Mouse (Mus musculus) heart, adult 9 months (tissue): ENCODE measurements around the gene Olfr554.
"Not testable (repeated sequence)": the region's sequence is repeated elsewhere in the genome, so short reads cannot be mapped to it uniquely, and the experiment has no call there.

ENCODE experiments used
- DNase-seq, 2 experiments: peaks; one replicate each; pipeline ENCODE4 v3.0.0; 2022; ENCODE audit warnings: low spot score in 2 of 2

Olfr554 gene

DNA sequence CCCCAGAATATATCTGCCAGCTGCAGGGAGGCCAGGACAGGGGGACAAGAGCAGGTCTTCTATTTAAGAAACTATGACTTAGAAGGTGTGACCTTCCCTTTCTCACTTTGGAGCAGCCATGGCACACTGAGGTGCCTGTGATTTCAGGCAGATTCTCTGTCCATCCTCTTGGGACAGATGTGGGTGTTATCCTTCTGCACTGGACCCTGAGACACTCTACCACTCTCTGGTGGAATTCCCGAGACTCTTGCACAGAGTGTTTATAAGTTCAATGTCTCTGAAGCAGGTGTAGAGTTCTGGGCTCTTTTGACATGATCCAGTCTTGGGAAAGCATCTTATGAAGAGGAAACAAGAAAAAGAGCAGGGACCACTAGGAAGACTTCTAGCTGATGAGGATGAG, at the start of gene Olfr554:
Gene Olfr554 (plus strand): TSS at position 301 of the 400 bp plus-strand sequence.
- no peak for DNase-seq

DNA sequence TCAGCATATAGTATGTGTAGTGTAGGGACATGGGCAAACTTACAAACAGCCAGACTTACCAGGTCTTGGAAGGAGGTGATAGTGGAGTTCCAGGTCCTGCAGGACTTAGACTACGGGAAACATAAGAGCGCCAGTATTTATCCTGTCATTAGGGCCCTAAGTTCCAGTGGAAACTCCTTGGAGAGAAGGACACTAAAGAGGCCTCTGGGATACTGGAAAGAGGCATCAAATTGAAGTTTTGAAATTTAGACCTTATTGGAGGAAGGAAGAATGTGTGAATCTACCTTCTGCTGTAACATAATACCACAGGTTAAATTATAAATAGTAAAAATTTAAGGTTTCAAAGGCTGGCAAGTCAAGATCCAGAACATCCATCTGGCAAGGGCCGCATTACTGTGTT, 46.4 kb upstream of the Olfr554 start, which contains the start of gene Olfr551:
Gene Olfr551 (minus strand): TSS at position 101 of the 400 bp plus-strand sequence.
- no peak for DNase-seq

GRCm38 (mm10) chr7:102597378-102598031, 40.7 kb upstream of the Olfr554 start, which contains the start of gene Olfr552:
TSS of gene Olfr552 (plus strand) at chr7:102597770.
- no peak for DNase-seq

- no peak for DNase-seq
Observed at GRCm38 (mm10) chr7:102618118-102618517, 20.1 kb upstream of the Olfr554 start, which contains the start of gene Olfr553. TSS of gene Olfr553 (minus strand) at chr7:102618218.

DNA sequence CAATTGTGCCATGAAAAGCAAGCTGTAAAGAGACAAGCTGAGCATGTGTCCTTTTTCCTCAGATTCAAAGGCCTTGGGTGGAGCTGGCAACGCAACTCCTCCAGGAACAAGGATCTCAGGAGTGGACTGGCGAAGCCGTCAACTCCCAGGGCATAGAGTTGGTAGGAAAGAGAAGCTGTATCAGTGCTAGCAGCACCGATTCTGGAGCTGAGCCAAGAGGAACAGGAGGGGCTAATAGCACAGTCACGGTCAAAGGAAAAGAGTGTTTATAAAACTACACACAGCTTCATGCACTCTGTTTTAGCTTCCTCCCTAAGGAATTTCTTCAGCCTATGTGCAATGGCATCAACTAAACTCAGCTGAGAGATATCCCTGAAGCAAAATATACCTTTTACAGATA, 18.6 kb upstream of the Olfr554 start:
- peak; percentile 12 to 13 for DNase-seq

DNA sequence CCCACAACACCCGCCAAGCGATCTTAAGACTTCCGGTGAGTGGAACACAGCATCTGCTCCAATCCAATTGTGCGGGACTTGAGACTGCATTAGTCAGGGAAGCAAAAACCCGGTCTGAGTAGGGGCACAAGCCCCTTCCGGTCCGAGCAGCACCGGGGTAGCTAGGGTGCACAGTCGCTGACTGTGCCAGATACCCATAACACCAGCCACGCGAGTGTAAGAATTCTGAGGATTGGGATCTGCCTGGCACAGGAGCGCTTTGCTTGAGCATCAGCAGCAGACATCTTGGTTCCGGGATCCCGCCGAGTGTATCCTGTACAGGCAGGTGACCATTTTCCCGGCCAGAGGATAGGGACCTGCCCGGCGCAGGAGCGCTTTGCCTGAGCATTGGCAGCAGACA, 17.9 kb upstream of the Olfr554 start:
- not testable (repeated sequence) for DNase-seq

DNA sequence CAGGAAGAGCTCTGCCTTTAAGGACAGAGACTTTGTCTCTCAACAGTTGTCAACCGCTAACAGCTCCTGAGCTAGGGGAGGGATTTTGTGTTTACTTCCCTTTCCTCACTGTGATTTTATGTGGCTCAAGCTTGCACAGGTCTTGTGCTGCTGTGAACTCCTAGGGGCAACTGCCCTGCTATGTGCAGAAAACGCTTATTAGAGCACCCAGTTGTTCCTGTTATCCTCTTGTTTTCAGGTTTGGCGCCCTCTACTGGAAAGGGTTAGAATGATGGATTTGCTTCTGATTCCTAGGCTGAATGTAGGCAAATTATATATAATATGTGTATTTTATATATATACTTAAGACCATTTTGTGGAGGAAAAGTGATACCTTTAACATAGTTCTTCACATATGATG, 1.6 kb upstream of the Olfr554 start:
- peak in 1 of 2 experiments; percentile 38 for DNase-seq

DNA sequence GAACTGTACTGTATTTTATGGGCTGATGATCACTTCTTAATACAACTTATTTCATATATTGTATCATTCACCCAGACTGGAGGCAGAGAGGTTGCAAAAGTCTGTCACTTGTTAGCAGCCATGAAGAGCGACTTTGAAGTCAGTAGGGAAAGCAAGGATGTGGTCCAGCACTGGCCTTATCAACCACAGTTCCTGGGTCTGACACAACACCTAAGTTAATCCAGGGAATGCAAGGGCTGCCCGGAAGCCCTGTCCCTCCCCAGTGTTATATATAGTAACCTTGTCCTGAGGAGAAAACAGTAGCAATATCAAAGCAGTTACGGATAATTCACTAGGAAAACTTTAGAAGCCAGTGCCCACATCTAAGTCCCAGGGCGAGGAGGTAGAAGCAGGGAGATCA, 6.7 kb downstream of the Olfr554 start:
- DNase-seq: not testable (repeated sequence)

DNA sequence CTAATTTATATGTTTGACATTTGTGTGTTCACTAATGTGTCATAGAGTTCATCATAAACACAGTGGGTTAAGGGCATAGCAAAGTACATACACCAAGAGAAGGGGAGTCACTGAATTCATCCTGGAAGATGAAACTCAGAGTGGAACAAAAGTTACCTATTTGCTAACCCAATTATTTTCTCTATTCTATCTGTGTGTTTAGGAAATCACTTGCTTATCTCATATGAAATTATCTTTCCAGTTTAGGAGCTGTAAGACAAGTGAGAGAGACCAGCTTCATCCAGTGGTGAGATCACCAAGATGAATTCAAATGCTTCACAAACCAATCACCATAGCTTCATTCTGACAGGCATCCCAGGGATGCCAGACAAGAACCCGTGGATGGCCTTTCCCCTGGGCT, 20.3 kb downstream of the Olfr554 start, which contains the start of gene Olfr555:
Gene Olfr555 (plus strand): TSS at position 301 of the 400 bp plus-strand sequence.
- DNase-seq: no peak

DNA sequence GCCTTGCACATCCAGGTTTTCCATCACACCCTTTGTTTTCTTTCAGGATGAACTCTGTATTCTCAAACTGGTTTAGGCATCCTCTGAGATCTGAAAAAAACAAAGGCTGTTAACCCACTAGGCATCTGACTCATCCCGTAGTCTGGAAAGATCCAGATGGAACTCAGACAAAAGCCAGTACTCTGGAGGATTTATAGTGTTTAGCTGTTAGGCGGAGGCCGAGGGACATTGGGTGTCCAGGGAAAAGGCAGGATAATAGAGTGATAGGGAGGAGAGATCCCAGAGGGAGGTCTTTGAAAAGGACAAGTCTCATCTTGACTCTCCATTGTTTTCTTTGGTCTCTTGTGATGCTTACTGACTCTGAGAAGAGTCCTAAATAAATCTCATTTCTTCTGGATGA, 26.4 kb downstream of the Olfr554 start, which contains the start of gene Olfr556:
Gene Olfr556 (plus strand): TSS at position 301 of the 400 bp plus-strand sequence.
- DNase-seq: no peak

DNA sequence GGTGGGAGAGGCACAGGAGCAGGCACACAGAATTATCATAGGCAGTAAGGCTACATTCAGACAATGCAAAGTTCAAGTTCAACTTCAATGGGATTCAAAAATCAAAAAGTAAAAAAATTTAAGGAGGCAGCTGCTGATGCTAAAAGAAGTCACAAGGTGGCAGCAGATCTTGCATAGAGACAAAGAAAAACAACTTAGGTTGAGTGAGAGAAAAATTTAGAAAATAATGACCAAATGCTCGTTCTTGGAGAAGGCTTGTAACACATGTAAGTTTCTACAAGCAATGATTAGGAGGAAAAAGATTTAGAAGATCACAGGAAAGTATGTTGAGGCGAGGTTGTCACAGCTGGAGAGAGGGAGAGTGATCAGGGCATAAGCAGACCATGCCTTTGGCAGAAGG, 27.1 kb downstream of the Olfr554 start:
- DNase-seq: no peak

DNA sequence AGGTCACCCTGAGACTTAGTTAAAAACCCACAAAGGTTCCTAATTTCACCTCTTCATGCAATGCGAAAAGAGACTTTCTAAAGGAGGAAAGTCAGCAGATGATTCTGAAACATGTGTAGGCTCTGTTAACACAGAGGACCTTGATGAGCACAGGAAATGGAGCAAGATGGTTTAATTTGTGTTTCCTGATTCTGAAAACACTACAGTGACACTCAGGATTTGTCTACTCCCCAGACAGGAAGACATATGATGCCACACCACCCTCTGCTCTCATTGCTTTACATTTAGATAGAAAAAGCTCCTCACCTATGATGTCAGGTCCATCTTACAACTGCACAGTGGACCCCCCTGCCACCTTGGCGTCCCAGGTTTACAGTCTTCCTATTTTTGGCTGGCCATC, 38.0 kb downstream of the Olfr554 start:
- no peak for DNase-seq

DNA sequence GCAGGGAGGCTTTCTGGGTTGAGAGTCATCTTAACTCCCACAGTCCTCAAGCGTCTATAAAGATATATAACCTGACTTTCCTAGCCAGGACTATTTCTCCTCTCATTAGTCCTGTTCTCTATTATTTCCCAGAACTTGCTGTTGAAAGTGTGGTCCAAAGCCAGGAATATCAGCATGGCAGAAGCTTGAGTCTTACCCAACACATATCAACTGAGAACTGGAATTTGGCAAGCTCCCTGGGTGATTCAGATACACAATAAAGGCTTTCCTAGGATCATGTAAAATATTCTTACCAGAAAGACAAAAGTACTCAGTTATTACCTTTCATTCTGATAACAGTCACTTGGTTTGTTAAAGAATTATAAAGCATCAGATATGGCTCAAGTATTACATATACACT, 43.7 kb downstream of the Olfr554 start:
- no peak for DNase-seq

DNA sequence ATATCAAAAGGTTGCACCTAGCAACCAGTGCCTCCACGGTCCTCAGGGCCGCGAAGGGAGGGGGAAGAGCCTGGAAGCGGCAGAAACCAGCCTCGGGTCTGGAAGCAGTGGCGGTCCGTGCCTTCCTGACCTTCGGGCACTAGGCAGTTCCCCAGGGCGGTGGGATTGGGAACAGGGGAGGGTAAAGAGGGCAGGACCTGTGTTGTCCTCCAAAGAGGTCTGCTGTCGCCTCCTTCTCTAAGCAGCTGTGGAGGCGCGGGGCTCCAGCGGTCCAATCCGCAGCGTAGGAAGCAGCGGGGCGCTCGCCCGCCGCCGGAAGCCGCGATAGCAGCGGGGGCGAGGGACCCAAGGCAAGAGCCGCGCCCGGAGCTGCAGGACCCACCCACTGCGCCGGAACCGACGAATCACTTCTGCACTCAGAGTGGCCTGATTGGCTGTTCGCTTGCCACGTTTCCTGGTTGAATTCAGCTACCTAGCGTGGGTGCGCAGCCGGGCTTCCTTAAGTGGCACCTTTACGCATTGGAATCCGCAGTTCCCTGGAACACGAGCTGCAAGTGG, 48.8 kb downstream of the Olfr554 start, which contains the start of gene Trim68:
Gene Trim68 (minus strand): TSS at position 384 of the 558 bp plus-strand sequence.
- DNase-seq: peak; percentile 90 to 93
